Mouse (Mus musculus): ENCODE results near the gene Olfr547. TPM values are rescaled to one million over a fixed set of nuclear protein-coding genes. Genes with fewer than 3 reads are reported as not detected.
A peak's percentile ranks its signal among the peaks of the same experiment; 100 is the strongest.

Gene Olfr547
- total RNA-seq, 2 experiments from 2014 or later: not detected

DNA sequence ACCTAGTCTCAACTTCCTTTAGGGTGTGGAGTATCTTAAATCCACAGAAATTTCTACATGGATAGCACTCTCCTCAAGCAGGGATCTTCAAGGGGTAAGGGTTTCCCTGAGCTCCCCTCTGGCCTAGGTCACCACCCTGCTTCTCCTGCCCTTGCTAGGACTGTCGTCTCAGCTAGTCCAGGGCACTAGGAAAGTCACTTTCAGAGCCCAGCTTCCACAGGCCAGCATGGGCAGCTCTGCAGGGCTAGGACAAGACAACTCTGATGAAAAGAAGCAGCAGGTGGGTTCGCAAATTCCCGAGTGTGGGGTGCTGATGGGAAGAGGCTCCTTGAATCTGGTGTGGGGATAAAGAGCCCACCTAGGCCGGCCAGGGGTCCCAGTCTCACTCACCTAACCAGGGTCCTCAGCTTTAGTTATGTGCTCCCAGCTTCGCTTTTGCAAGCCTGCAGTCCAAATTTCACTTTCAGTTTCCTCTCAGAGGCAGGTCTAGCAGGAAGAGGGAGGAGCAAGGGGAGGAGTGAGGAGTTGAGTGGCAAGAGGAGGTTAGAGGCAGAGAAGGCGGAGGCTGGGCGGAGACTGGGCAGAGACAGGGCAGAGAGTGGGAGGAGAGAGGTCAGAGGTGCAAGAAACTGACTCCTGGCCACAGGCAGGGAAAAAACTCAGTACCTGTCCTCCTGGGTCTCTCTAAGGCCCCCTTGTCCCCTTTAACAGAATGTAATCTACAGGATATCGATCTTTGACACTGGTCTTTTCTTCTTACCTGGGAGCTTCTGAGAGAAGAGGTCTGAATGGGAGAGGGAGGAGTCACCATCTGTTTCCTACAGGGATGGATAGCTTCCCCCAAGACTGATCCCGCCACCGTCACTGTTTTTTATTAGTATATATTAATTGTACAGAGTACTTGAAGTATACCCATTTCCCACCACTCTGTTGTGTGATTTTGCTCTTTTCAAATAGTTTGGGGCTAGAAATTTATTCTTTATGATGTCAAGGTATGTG is 30.7 kb downstream of the Olfr547 start, which contains the start of gene Trim21:
Gene Trim21 (minus strand): TSS at position 488 of the 999 bp plus-strand sequence.
- peak; percentile 57 to 58 for DNase-seq (ENCODE audit: low spot score in 2 of 2)

DNA sequence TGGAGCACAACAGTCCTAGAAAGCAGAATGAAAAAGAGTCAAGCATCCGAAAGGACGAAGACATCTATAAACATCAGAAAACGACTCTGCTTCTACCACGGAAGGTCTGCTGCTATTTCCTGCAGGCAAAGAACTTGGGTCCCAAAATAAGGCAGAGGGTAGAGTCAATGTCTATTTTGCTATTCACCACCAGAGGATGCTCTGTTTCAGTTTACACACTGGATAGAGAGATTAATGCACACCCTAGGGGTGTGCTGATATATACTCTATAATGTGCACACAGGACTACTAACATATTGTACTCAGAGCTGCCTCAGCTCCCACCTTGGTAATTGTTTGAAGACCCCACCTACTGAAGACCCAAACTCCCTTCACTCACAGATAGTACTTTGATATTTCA is 31.7 kb downstream of the Olfr547 start:
- no peak for DNase-seq (ENCODE audit: low spot score in 2 of 2)

DNA sequence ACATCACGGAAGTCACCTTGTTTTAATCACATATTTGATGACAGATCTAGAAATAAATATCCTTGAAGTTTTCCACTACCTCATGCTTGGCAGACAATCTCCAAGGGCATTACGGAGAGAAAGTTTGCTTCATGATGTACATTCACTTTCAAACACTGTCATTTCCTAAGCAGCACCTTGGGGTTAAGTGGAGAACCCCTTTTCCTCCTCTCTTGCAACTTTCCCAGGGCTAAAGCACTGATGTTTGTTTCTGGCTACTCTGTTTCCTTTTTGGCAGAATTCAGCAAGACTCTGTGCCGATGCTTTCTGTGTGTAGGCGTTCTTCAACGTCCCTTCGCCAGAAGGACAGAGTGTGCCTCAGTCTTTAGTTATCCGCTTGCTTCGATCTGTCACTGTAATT is 36.6 kb downstream of the Olfr547 start, which contains the start of gene Olfr550:
Gene Olfr550 (plus strand): TSS at position 301 of the 400 bp plus-strand sequence.
- peak in 1 of 2 experiments; percentile 6 for DNase-seq (ENCODE audit: low spot score in 2 of 2)

DNA sequence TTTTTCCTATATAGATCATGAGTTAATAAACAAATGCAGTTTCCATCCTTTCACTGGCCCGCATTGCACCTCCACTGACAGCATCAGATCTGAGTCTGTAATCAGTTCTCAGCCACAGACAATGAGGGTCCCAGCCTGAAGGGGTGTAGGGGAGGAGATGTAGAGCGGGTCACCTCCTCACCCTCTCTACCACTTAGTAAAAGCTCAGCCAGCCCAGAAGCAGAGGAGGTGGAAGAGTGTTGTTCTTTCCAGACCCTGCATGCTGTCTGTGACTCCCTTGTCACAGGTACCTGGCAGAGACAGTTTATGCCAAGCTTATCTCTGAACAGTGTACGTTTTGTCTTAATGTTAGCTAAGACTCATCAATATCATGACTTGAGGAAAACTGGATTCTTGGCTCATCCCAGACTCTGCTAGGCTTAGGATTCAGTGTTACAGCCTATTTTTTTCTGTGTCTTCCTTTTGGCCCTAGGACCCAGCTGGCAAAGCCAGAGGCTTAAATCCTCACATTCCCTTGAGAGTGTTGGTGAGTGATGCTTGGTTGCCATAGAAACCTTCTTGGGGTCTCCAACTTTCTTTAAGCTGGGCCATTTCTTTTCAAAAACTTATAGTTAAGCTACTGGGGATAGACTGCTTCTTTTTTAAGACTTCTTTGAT is 38.8 kb downstream of the Olfr547 start:
- DNase-seq (ENCODE audit: low spot score in 2 of 2): no peak

DNA sequence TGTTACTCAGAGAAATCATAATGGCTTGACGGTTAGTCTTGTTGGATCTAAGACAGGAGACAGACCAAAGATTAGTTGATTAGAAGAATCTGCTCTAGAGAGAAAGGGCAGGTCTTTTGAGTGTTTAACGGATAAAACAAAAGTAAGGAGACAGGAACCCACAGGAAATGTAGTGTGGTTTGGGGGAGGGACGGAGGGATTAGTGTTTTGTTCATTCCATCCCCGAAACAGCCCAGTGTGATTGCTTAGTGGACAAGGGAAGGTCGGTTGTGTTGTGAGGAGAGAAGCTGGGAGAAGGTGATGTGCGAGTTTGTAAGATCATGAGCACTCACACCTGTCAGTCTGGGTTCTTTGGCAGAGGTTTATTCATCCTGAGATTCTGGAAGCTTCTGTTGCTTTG is 41.4 kb downstream of the Olfr547 start:
- DNase-seq (ENCODE audit: low spot score in 2 of 2): no peak

Other genes starting within 250 kb of the Olfr547 start
- 10 to 100 TPM; 10.9 to 12.7 TPM for gene Rrm1, start 93.1 kb upstream of the Olfr547 start, total RNA-seq (2021)
- gene Olfr543, start 53.1 kb upstream of the Olfr547 start, total RNA-seq (2021): not detected
- gene Olfr544, start 46.4 kb upstream of the Olfr547 start, total RNA-seq (2021): not detected
- not detected for gene Olfr545, start 35.2 kb upstream of the Olfr547 start, total RNA-seq (2021)
- not detected for gene Olfr548-ps1, start 6.1 kb downstream of the Olfr547 start, total RNA-seq (2021)
- gene Olfr549, start 15.1 kb downstream of the Olfr547 start, total RNA-seq (2021): not detected
- 1 to 10 TPM; 2.6 to 2.8 TPM for gene Trim21, start 30.7 kb downstream of the Olfr547 start, total RNA-seq (2021)
- under 1 TPM; 0.19 to 0.70 TPM for gene Olfr550, start 36.7 kb downstream of the Olfr547 start, total RNA-seq (2021)
- not detected for gene Olfr551, start 57.1 kb downstream of the Olfr547 start, total RNA-seq (2021)
- under 1 TPM in 1 of 2 experiments, not detected in 1; 0.09 TPM for gene Olfr552, start 63.0 kb downstream of the Olfr547 start, total RNA-seq (2021)
- not detected for gene Olfr553, start 83.5 kb downstream of the Olfr547 start, total RNA-seq (2021)
- gene Olfr554, start 103.7 kb downstream of the Olfr547 start, total RNA-seq (2021): not detected
- gene Olfr555, start 124.1 kb downstream of the Olfr547 start, total RNA-seq (2021): not detected
- not detected for gene Olfr556, start 130.2 kb downstream of the Olfr547 start, total RNA-seq (2021)
- 1 to 10 TPM; 3.0 to 4.6 TPM for gene Trim68, start 152.6 kb downstream of the Olfr547 start, total RNA-seq (2021)
- not detected for gene Olfr557, start 161.2 kb downstream of the Olfr547 start, total RNA-seq (2021)
- gene Olfr558, start 167.5 kb downstream of the Olfr547 start, total RNA-seq (2021): under 1 TPM; 0.16 to 0.40 TPM
- not detected for gene Olfr33, start 184.3 kb downstream of the Olfr547 start, total RNA-seq (2021)
- gene Olfr559, start 192.7 kb downstream of the Olfr547 start, total RNA-seq (2021): not detected
- under 1 TPM; 0.16 to 0.49 TPM for gene Olfr560, start 224.6 kb downstream of the Olfr547 start, total RNA-seq (2021)
- under 1 TPM; 0.59 to 0.65 TPM for gene Olfr78, start 224.7 kb downstream of the Olfr547 start, total RNA-seq (2021)
- gene Olfr561, start 236.5 kb downstream of the Olfr547 start, total RNA-seq (2021): not detected